Mouse (Mus musculus) hindbrain, postnatal 0 days (tissue): ENCODE measurements around the gene Pex6. TPM values are rescaled to one million over a fixed set of nuclear protein-coding genes. Genes with fewer than 3 reads are reported as not detected.
A peak's percentile ranks its signal among the peaks of the same experiment; 100 is the strongest.

Experiments
- ATAC-seq: fragments of 200-750 bp; cut with Nextera tagmentation; 2 replicates; pipeline ENCODE4 v1.8.0; 2017; ENCODE audit warnings: mild to moderate bottlenecking, moderate TSS enrichment, moderate library complexity
- DNase-seq: peaks from one replicate; pipeline ENCODE4 v3.0.0-alpha.2; 2015; ENCODE audit warnings: low spot score
- H3K27ac ChIP-seq: fragments of 300-500 bp; sonication (generic); 2 replicates; pipeline ENCODE4 v1.5.1; 2014; ENCODE audit warnings: mild to moderate bottlenecking
- H3K27me3 ChIP-seq: fragments of 300-500 bp; sonication (generic); 2 replicates; pipeline ENCODE4 v1.6.1; 2014; ENCODE audit warnings: low read length, mixed read lengths; ENCODE audit not compliant: insufficient read depth
- H3K36me3 ChIP-seq: fragments of 300-500 bp; sonication (generic); 2 replicates; pipeline ENCODE4 v1.6.1; 2014; ENCODE audit warnings: low read length, mixed read lengths; ENCODE audit not compliant: insufficient read depth
- H3K4me1 ChIP-seq: fragments of 300-500 bp; sonication (generic); 2 replicates; pipeline ENCODE4 v1.6.1; 2014; ENCODE audit warnings: antibody characterized with exemption, low read length, mixed read lengths; ENCODE audit not compliant: insufficient read depth
- H3K4me2 ChIP-seq: fragments of 300-500 bp; sonication (generic); 2 replicates; pipeline ENCODE4 v1.6.1; 2014; ENCODE audit warnings: low read depth, mild to moderate bottlenecking, low read length, moderate library complexity, mixed read lengths
- H3K4me3 ChIP-seq: fragments of 300-500 bp; sonication (generic); 2 replicates; pipeline ENCODE4 v1.5.1; 2014; ENCODE audit warnings: low read length
- H3K9ac ChIP-seq: fragments of 300-500 bp; sonication (generic); replicated peaks from 2 replicates; pipeline ENCODE4 v1.6.1; 2014; ENCODE audit warnings: mild to moderate bottlenecking, low read length, moderate library complexity, mixed read lengths
- H3K9me3 ChIP-seq: fragments of 300-500 bp; sonication (generic); 2 replicates; pipeline ENCODE4 v1.6.1; 2016; ENCODE audit warnings: low read length, mixed read lengths
- CTCF ChIP-seq: IDR thresholded peaks from 2 replicates; pipeline ENCODE4 v1.5.1; 2016; ENCODE audit warnings: antibody characterized with exemption, control low read depth, low read depth
- WGBS: fragments of 180-500 bp; shearing (Covaris S2); extraction: QIAGEN DNeasy Blood & Tissue Kit; methylation state at CpG from one replicate; pipeline ENCODE4 v1.1.7; 2014; 5-methylcytosine and 5-hydroxymethylcytosine counted together
- polyA plus RNA-seq: library from polyadenylated mRNA; unstranded; fragments of >200 nt; fragmentation: Nextera tagmentation; extraction: Ambion mirVana; gene quantifications from 2 replicates; pipeline ENCODE4 v1.2.1, GENCODE M21; 2015
- total RNA-seq: library from RNA; depleted of rRNA; stranded (reverse); fragments of >200 nt; gene quantifications from 2 replicates; pipeline ENCODE4 v1.2.3, GENCODE M21; 2014; rRNA removed

The Pex6 gene
- total RNA-seq (41.7 and 51.5 TPM in 2 replicates), polyA plus RNA-seq (18.1 and 18.8 TPM in 2 replicates)

DNA sequence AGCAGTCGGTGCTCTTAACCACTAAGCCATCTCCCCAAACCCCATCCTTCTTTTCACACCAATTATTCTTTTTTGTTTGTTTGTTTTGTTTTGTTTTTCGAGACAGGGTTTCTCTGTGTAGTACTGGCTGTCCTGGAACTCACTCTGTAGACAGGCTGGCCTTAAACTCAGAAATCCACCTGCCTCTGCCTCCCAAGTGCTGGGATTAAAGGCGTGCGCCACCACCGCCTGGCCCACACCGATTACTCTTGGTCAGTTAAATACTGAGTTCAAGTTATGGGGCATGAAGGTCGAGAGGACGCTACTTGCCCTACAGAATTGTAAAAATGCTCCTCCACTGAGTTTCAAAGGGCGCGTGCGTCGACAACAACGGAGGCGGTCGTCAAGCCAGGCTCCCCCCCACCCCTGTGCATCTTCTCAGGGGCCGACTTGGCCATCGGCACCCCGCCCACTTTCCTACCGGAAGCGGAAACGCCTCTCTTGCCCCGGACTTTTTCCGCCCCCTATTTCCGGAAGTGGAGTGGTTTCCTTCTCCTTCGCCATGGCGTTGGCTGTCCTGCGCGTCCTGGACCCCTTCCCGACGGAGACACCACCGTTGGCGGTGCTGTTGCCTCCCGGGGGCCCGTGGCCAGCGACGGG, at the start of gene Pex6:
Pex6 (plus strand) TSS at position 505 of the 639 bp plus-strand sequence.
- Histone ChIP-seq H3K4me3 (peak within 1 kb of the TSS; percentile 97), H3K9ac (peak within 1 kb of the TSS; percentile 92), H3K27me3 (no peaks in the 10 kb centered on the region), H3K36me3 (peaks cover 11% of the 10 kb centered on the region; the same call in 1 of the 2 replicates), H3K4me2 (peak within 1 kb of the TSS; percentile 100), H3K27ac (peak within 1 kb of the TSS; percentile 82), H3K9me3 (no peaks in the 10 kb centered on the region), H3K4me1 (peaks cover 7% of the 10 kb centered on the region; the same call in 1 of the 2 replicates)
- ATAC-seq (peak; percentile 94), DNase-seq (peak; percentile 97)
- 9% methylated on average over 36 of the region's 36 CpGs for WGBS
- peak; percentile 30 for TF ChIP-seq CTCF

DNA sequence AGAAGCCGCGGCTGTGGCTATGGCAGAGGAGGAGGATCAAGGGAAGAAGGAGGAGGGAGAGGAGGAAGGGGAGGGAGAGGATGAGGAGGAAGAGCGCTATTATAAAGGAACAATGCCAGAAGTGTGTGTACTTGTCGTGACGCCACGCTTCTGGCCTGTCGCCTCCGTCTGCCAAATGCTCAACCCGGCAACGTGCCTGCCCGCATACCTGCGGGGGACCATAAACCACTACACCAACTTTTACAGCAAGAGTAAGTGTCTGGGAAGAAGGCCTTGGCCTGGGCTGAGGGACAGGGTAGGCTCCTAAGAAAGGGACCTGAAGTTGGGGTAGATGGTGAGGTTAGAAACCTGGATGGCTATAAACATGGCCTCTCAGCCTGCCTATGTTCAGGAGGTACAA, 49.3 kb upstream of the Pex6 start:
- TF ChIP-seq CTCF: no peak
- no peak overlapping the region for H3K27ac ChIP-seq
- no peak overlapping the region for H3K4me2 ChIP-seq
- no peaks in the 10 kb centered on the region for H3K4me1 ChIP-seq
- H3K9me3 ChIP-seq: no peaks in the 10 kb centered on the region
- H3K4me3 ChIP-seq: no peak overlapping the region
- no peak for DNase-seq
- no peak overlapping the region for H3K9ac ChIP-seq
- WGBS: 84% methylated on average over 12 of the region's 12 CpGs
- peaks cover 61% of the 10 kb centered on the region for H3K36me3 ChIP-seq
- no peaks in the 10 kb centered on the region for H3K27me3 ChIP-seq
- no peak for ATAC-seq

DNA sequence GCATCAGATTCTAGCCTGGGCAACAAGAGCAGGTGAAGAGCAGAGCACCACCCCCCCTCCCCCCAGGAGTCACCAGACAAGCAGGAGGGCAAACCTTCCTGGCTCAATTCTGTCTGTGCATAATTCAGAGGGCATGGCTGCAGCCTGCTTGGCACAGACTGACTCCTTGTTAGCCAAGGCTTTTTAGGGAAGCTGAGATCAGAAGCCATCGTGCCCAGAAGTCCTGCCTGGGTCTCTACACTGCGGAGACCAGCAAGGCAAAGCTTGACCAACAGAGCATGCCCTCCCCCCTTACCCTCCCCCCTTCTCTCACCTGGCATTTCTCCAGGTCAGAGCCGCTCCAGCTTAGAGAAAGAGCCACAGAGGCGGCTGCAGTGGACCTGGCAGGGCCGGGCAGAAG, 48.5 kb upstream of the Pex6 start:
- no peak for TF ChIP-seq CTCF
- no peaks in the 10 kb centered on the region for H3K4me1 ChIP-seq
- H3K4me2 ChIP-seq: no peak overlapping the region
- no peak overlapping the region for H3K4me3 ChIP-seq
- no peaks in the 10 kb centered on the region for H3K9me3 ChIP-seq
- peaks cover 54% of the 10 kb centered on the region for H3K36me3 ChIP-seq
- H3K9ac ChIP-seq: no peak overlapping the region
- WGBS: 58% methylated on average over 5 of the region's 5 CpGs
- no peak for ATAC-seq
- H3K27ac ChIP-seq: no peak overlapping the region
- no peak for DNase-seq
- H3K27me3 ChIP-seq: no peaks in the 10 kb centered on the region

DNA sequence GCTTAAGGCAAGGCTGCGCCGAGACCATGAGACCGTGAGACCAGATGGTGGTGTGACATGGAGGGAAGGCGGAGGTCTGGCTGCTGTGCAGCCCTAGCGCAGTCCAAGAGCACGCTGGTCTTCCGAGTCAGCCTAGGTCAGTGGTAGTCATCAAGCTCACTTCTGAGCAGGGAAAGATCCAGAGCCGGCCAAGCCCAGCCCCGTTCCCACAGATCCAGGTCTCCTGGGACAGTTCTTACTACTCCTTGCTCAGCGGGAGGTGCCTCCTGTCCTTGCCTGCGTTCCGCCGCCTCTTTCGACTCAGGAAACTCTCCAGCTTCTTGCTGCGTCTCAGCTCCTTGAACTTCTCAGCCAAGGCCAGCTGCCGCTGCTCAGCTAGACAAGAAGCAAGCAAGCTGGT, 43.6 kb upstream of the Pex6 start:
- Histone ChIP-seq H3K9me3 (no peaks in the 10 kb centered on the region), H3K4me2 (no peak overlapping the region), H3K36me3 (peaks cover 29% of the 10 kb centered on the region), H3K9ac (no peak overlapping the region), H3K4me3 (no peak overlapping the region), H3K4me1 (no peaks in the 10 kb centered on the region), H3K27ac (no peak overlapping the region), H3K27me3 (no peaks in the 10 kb centered on the region)
- TF ChIP-seq CTCF: no peak
- DNase-seq (no peak), ATAC-seq (no peak)
- WGBS: 90% methylated on average over 16 of the region's 16 CpGs

- no peak for DNase-seq
- Histone ChIP-seq H3K4me3 (no peak overlapping the region), H3K36me3 (peaks cover 21% of the 10 kb centered on the region), H3K4me2 (no peak overlapping the region), H3K9me3 (no peaks in the 10 kb centered on the region), H3K9ac (no peak overlapping the region), H3K27ac (no peak overlapping the region), H3K4me1 (0 out of 2 replicates have a peak, but pooled peaks cover 5% of the 10 kb centered on the region), H3K27me3 (no peaks in the 10 kb centered on the region)
- no peak for TF ChIP-seq CTCF
- 95% methylated on average over 10 of the region's 10 CpGs for whole genome bisulfite sequencing
- ATAC-seq: no peak
Measured at GRCm38 (mm10) chr17:46669911-46670310, 41.4 kb upstream of the Pex6 start.

DNA sequence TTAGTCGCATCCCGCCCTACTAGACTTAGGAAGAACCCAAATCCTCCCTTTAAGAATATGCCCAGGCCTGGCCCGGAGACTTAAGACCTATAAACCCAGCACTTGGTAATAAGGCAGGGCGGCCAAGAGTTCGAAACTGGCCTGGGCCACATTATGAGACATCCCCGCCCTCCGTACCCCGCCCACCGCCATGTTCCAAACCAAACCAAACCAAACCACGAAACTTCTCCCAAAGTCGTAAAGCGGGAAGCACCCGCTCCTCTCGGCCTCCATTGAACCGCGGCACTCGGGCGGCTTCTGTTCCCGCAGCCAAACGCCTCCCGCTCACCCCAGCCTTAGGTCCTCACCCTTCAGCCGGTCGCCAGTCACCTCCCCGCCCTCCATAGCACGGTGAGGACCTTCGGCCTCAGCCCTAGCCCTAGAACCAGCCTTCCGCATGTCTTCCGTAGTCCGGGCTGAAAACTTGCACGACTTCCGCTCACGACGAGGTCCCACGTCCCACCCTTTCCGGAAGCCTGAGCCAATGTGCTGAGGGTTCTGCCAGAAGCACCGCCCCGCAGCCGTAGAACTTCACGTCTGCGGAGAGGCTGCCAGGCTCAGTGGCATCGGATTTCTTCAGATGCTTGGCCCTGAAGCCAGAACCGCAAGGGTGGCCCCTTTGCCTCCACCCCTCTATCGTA, 37.3 kb upstream of the Pex6 start, which contains the start of gene Rrp36:
Rrp36 (minus strand) TSS at position 503 of the 680 bp plus-strand sequence.
- Histone ChIP-seq H3K27me3 (no peaks in the 10 kb centered on the region), H3K9me3 (no peaks in the 10 kb centered on the region), H3K4me1 (peaks cover 8% of the 10 kb centered on the region; the same call in 1 of the 2 replicates), H3K4me3 (peak within 1 kb of the TSS; percentile 66), H3K27ac (peak within 1 kb of the TSS; percentile 67), H3K9ac (peak within 1 kb of the TSS; percentile 64), H3K36me3 (peaks cover 36% of the 10 kb centered on the region), H3K4me2 (peak within 1 kb of the TSS; percentile 83)
- DNase-seq (peak; percentile 96), ATAC-seq (peak; percentile 90)
- WGBS: 1% methylated on average over 42 of the region's 43 CpGs
- no peak for TF ChIP-seq CTCF
